Mouse (Mus musculus): ENCODE results near the gene Capn2. TPM values are rescaled to one million over a fixed set of nuclear protein-coding genes. Genes with fewer than 3 reads are reported as not detected.

The Capn2 gene
- 10 to 100 TPM; 79.2 to 87.6 TPM for total RNA-seq (2021)
- long read RNA-seq, experiment 1, partial matches to known transcripts, result 11 of 202 reads
- long read RNA-seq, experiment 1, other reads (novel, unspliced or antisense), result 191 of 202 reads
- long read RNA-seq, experiment 2, partial matches to known transcripts, result 8 of 159 reads
- long read RNA-seq, experiment 2, other reads (novel, unspliced or antisense), result 151 of 159 reads

GRCm38 (mm10) chr1:182516758-182517676 is at the start of gene Capn2:
TSS of gene Capn2 (minus strand) at chr1:182517608.
- peak; percentile 87 for DNase-seq

- DNase-seq, result no peak
Measured at GRCm38 (mm10) chr1:182565351-182565835, 48.0 kb upstream of the Capn2 start.

GRCm38 (mm10) chr1:182564408-182565120 is 47.2 kb upstream of the Capn2 start, which contains the start of gene Capn8:
TSS of gene Capn8 (plus strand) at chr1:182565007.
- no peak for DNase-seq

GRCm38 (mm10) chr1:182562576-182563370 is 45.4 kb upstream of the Capn2 start:
- no peak for DNase-seq

- no peak for DNase-seq
Measured at GRCm38 (mm10) chr1:182561945-182562514, 44.6 kb upstream of the Capn2 start.

- peak; percentile 26 for DNase-seq
Measured at GRCm38 (mm10) chr1:182560390-182561098, 43.1 kb upstream of the Capn2 start.

GRCm38 (mm10) chr1:182559530-182559929 is 42.1 kb upstream of the Capn2 start:
- DNase-seq, result no peak

- no peak for DNase-seq
Measured at GRCm38 (mm10) chr1:182558271-182558670, 40.9 kb upstream of the Capn2 start.

- peak; percentile 54 for DNase-seq
Measured at GRCm38 (mm10) chr1:182553649-182554375, 36.4 kb upstream of the Capn2 start.

- DNase-seq, result peak; percentile 24
Measured at GRCm38 (mm10) chr1:182550761-182551160, 33.4 kb upstream of the Capn2 start.

- DNase-seq, result no peak
Measured at GRCm38 (mm10) chr1:182543906-182544305, 26.5 kb upstream of the Capn2 start.

GRCm38 (mm10) chr1:182543136-182543535 is 25.7 kb upstream of the Capn2 start:
- no peak for DNase-seq

GRCm38 (mm10) chr1:182542110-182542509 is 24.7 kb upstream of the Capn2 start:
- no peak for DNase-seq

- peak; percentile 59 for DNase-seq
Measured at GRCm38 (mm10) chr1:182539023-182539940, 21.9 kb upstream of the Capn2 start.

GRCm38 (mm10) chr1:182535080-182535481 is 17.7 kb upstream of the Capn2 start:
- DNase-seq, result no peak

- no peak for DNase-seq
Measured at GRCm38 (mm10) chr1:182533583-182533982, 16.2 kb upstream of the Capn2 start.

GRCm38 (mm10) chr1:182527921-182528858 is 10.8 kb upstream of the Capn2 start:
- DNase-seq, result no peak
